Mouse (Mus musculus) intestine, postnatal 0 days (tissue): Measurements from ENCODE around the gene 4930507D05Rik. TPM values are rescaled to one million over a fixed set of nuclear protein-coding genes. Genes with fewer than 3 reads are reported as not detected.

Source experiments
- ATAC-seq: fragments of 200-750 bp; cut with Nextera tagmentation; 2 replicates; pipeline ENCODE4 v1.8.0; 2017; ENCODE audit warnings: mild to moderate bottlenecking, moderate TSS enrichment, moderate library complexity
- H3K27ac ChIP-seq: fragments of 300-500 bp; sonication (generic); 2 replicates; pipeline ENCODE4 v1.5.1; 2014; ENCODE audit warnings: mild to moderate bottlenecking, low read depth, low read length, moderate library complexity
- H3K27me3 ChIP-seq: fragments of 300-500 bp; sonication (generic); replicated peaks from 2 replicates; pipeline ENCODE4 v1.6.1; 2014; ENCODE audit warnings: low read length, mixed read lengths; ENCODE audit not compliant: control insufficient read depth, insufficient read depth
- H3K36me3 ChIP-seq: fragments of 300-500 bp; sonication (generic); 2 replicates; pipeline ENCODE4 v1.6.1; 2014; ENCODE audit warnings: mild to moderate bottlenecking, moderate library complexity; ENCODE audit not compliant: control insufficient read depth, insufficient read depth
- H3K4me1 ChIP-seq: fragments of 300-500 bp; sonication (generic); replicated peaks from 2 replicates; pipeline ENCODE4 v1.6.1; 2014; ENCODE audit warnings: antibody characterized with exemption, low read length, mixed read lengths; ENCODE audit not compliant: control insufficient read depth, insufficient read depth
- H3K4me2 ChIP-seq: fragments of 300-500 bp; sonication (generic); replicated peaks from 2 replicates; pipeline ENCODE4 v1.6.1; 2014; ENCODE audit warnings: low read depth, mild to moderate bottlenecking, moderate library complexity
- H3K4me3 ChIP-seq: fragments of 300-500 bp; sonication (generic); 2 replicates; pipeline ENCODE4 v1.5.1; 2014; ENCODE audit warnings: low read depth, low read length
- H3K9ac ChIP-seq: fragments of 300-500 bp; sonication (generic); 2 replicates; pipeline ENCODE4 v1.6.1; 2014; ENCODE audit warnings: mild to moderate bottlenecking, low read depth, low read length
- H3K9me3 ChIP-seq: fragments of 300-500 bp; sonication (generic); 2 replicates; pipeline ENCODE4 v1.6.1; 2016; ENCODE audit warnings: mixed run types; ENCODE audit not compliant: control insufficient read depth
- CTCF ChIP-seq: sonication (generic); IDR thresholded peaks from 2 replicates; pipeline ENCODE4 v1.5.1; 2016; ENCODE audit warnings: low read depth, mild to moderate bottlenecking, control low read depth, antibody characterized with exemption, moderate library complexity
- WGBS: fragments of 180-500 bp; shearing (Covaris S2); extraction: QIAGEN DNeasy Blood & Tissue Kit; methylation state at CpG from one replicate; pipeline ENCODE4 v1.1.7; 2014; 5-methylcytosine and 5-hydroxymethylcytosine counted together
- polyA plus RNA-seq: library from polyadenylated mRNA; unstranded; fragments of >200 nt; fragmentation: Nextera tagmentation; extraction: Ambion mirVana; gene quantifications from 2 replicates; pipeline ENCODE4 v1.2.1, GENCODE M21; 2015

The 4930507D05Rik gene
- polyA plus RNA-seq, 1 experiment from 2014 or later: 0.14 TPM

DNA sequence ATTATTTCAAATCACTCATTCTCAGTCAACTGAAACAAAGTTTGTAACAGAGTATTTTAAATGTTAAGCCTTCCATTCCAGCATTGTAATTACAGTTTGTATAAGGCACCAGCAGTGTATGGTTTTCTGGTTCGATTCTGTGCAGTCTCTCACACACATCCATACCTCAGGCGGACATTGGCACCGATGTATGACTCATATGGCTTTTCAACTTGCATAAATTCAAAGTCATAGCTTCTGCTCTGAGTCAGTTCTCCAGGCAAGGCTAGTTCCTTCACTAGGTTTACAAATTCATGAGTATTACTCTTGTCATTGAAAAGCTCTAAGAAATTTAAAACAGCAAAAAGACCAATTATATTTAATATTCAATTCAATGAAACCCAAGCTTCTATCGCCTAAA lies 20.4 kb downstream of the 4930507D05Rik start:
- Histone ChIP-seq H3K4me1 (no peaks in the 10 kb centered on the region), H3K27ac (no peak overlapping the region), H3K4me3 (no peak overlapping the region), H3K9me3 (no peaks in the 10 kb centered on the region), H3K27me3 (no peaks in the 10 kb centered on the region), H3K9ac (no peak overlapping the region), H3K4me2 (no peak overlapping the region), H3K36me3 (peaks cover 30% of the 10 kb centered on the region)
- no peak for TF ChIP-seq CTCF
- ATAC-seq: no peak
- WGBS: 88% methylated on average over 4 of the region's 4 CpGs

DNA sequence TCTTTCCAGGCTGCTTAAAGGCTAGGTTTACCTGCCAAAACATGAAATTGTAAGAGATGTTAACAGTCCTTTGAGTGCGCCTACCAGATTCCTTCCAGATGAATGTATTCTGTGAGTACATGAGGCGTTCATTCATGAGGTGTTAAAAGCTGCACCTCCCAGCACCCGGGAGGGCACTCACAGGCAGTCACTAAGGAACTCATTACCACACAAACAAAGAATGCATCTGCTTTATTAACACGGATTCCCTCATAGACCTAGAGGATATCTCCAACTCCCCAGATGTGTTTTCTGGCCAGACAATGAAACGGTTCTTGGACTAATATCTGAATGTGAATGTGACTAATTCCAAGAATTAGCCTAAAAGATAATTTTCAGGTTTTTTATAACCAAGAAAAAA lies 21.8 kb downstream of the 4930507D05Rik start:
- no peaks in the 10 kb centered on the region for H3K27me3 ChIP-seq
- 75% methylated on average over 5 of the region's 5 CpGs for WGBS
- ATAC-seq: no peak
- no peaks in the 10 kb centered on the region for H3K4me1 ChIP-seq
- no peak overlapping the region for H3K4me2 ChIP-seq
- H3K4me3 ChIP-seq: no peak overlapping the region
- no peak overlapping the region for H3K27ac ChIP-seq
- no peak for TF ChIP-seq CTCF
- H3K9me3 ChIP-seq: no peaks in the 10 kb centered on the region
- H3K36me3 ChIP-seq: peaks cover 29% of the 10 kb centered on the region
- H3K9ac ChIP-seq: no peak overlapping the region

DNA sequence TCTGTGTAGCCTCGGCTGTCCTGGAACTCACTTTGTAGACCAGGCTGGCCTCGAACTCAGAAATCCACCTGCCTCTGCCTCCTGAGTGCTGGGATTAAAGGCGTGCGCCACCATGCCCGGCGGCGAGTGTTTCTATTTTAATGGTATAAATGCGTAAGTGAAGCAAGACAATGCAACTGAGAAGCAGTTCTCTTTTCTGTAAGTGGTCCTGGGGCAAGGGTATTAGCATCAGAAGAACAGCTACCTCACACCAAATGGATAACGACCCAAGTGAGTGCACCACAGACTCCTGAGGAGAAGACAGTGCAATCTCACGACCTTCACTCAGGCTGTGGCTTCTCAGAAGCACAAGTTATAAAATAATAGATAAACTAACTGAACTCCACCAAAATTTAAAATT lies 25.7 kb downstream of the 4930507D05Rik start:
- Histone ChIP-seq H3K4me3 (no peak overlapping the region), H3K4me1 (no peaks in the 10 kb centered on the region), H3K4me2 (no peak overlapping the region), H3K27ac (no peak overlapping the region), H3K36me3 (peaks cover 14% of the 10 kb centered on the region), H3K9ac (no peak overlapping the region), H3K9me3 (no peaks in the 10 kb centered on the region), H3K27me3 (no peaks in the 10 kb centered on the region)
- no peak for TF ChIP-seq CTCF
- WGBS: 90% methylated on average over 10 of the region's 10 CpGs
- ATAC-seq: no peak

- no peak overlapping the region for H3K4me2 ChIP-seq
- no peak overlapping the region for H3K4me3 ChIP-seq
- H3K4me1 ChIP-seq: no peaks in the 10 kb centered on the region
- H3K27me3 ChIP-seq: no peaks in the 10 kb centered on the region
- H3K27ac ChIP-seq: no peak overlapping the region
- WGBS: 53% methylated on average over 2 of the region's 2 CpGs
- no peak for ATAC-seq
- H3K36me3 ChIP-seq: peaks cover 14% of the 10 kb centered on the region
- no peak overlapping the region for H3K9ac ChIP-seq
- no peak for TF ChIP-seq CTCF
- H3K9me3 ChIP-seq: no peaks in the 10 kb centered on the region
Observed at GRCm38 (mm10) chr10:62476980-62477379, 27.7 kb downstream of the 4930507D05Rik start.

- 0 out of 2 replicates have a peak, but pooled peaks cover 5% of the 10 kb centered on the region for H3K4me1 ChIP-seq
Observed at GRCm38 (mm10) chr10:62481108-62481852, 32.0 kb downstream of the 4930507D05Rik start.

GRCm38 (mm10) chr10:62485878-62486582 lies 36.7 kb downstream of the 4930507D05Rik start:
- H3K4me3 ChIP-seq: peak overlapping the region; percentile 85
- 0 out of 2 replicates have a peak, but pooled peaks cover 8% of the 10 kb centered on the region for H3K4me1 ChIP-seq
- under 1% methylated on average over 41 of the region's 48 CpGs for WGBS
- H3K9ac ChIP-seq: peak overlapping the region; percentile 89
- TF ChIP-seq CTCF: no peak
- peak overlapping the region; percentile 68 for H3K4me2 ChIP-seq
- no peaks in the 10 kb centered on the region for H3K36me3 ChIP-seq
- peak; percentile 61 for ATAC-seq
- H3K9me3 ChIP-seq: no peaks in the 10 kb centered on the region
- H3K27ac ChIP-seq: peak overlapping the region; percentile 91
- H3K27me3 ChIP-seq: no peaks in the 10 kb centered on the region

More at GRCm38 (mm10) chr10:62481108-62481852, 32.0 kb downstream of the 4930507D05Rik start:
- Histone ChIP-seq H3K9me3 (no peaks in the 10 kb centered on the region), H3K9ac (no peak overlapping the region), H3K4me2 (no peak overlapping the region), H3K4me3 (no peak overlapping the region), H3K27ac (no peak overlapping the region), H3K36me3 (peaks cover 9% of the 10 kb centered on the region; the same call in 1 of the 2 replicates), H3K27me3 (no peaks in the 10 kb centered on the region)
- TF ChIP-seq CTCF: peak; percentile 28; the same call in 1 of the 2 replicates
- ATAC-seq: no peak
- 44% methylated on average over 7 of the region's 7 CpGs for WGBS
